Mouse (Mus musculus): ENCODE measurements around the gene Bnip3. TPM values are rescaled to one million over a fixed set of nuclear protein-coding genes. Genes with fewer than 3 reads are reported as not detected.

The Bnip3 gene
- polyA plus RNA-seq, 1 experiment from 2014 or later = 113 TPM

- peak overlapping the region; percentile 76 for H3K4me2 ChIP-seq (replicated peaks; ENCODE audit: low read depth)
- H3K27ac ChIP-seq (replicated peaks) = peak overlapping the region; percentile 49; the same call in 1 of the 2 replicates
- peak overlapping the region; percentile 36 for H3K9ac ChIP-seq (ENCODE audit: low read length)
- no peaks in the 10 kb centered on the region for H3K9me3 ChIP-seq (ENCODE audit: control insufficient read depth, low read length)
- peaks cover 8% of the 10 kb centered on the region; the same call in 1 of the 2 replicates for H3K4me1 ChIP-seq (replicated peaks; ENCODE audit: control insufficient read depth, insufficient read depth)
- TF ChIP-seq CTCF (IDR thresholded peaks at IDR 0.05; ENCODE audit: low read depth) = no peak
- TF ChIP-seq EP300 (optimal IDR thresholded peaks at IDR 0.05) = no peak
- DNase-seq (ENCODE audit: low spot score) (no peak), ATAC-seq (ENCODE audit: low FRiP score, low TSS enrichment) (no peak)
- no peaks in the 10 kb centered on the region for H3K27me3 ChIP-seq (ENCODE audit: control insufficient read depth, insufficient read depth, low read length)
- H3K4me3 ChIP-seq (ENCODE audit: low read depth, low read length) = peak overlapping the region; percentile 97
- WGBS = 32% methylated on average over 8 of the region's 8 CpGs
- no peaks in the 10 kb centered on the region for H3K36me3 ChIP-seq (ENCODE audit: control insufficient read depth, insufficient read depth, low read length)
Measured at GRCm38 (mm10) chr7:138845111-138845510, 64.2 kb downstream of the Bnip3 start.

DNA sequence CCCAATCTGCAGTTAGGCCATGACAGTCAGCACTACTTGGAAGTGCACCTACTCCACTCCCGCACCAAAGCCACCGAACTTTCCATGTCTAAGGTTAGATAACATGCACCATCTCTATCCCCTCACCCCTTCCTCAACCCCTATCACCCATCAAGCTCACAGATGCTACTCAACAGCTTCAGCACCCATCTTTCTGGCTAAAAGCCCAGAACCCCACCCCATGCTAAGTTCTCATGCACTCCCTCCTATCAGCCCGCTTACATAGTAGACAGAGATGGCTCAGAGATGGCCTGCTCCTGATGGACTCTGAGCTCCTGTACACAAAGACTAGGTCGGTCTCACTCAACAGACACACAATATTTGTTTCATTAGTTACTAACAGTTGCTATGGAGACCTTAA, 65.9 kb downstream of the Bnip3 start:
- peaks cover 6% of the 10 kb centered on the region; the same call in 1 of the 2 replicates for H3K4me1 ChIP-seq (replicated peaks; ENCODE audit: control insufficient read depth, insufficient read depth)
- WGBS = 84% methylated on average over 4 of the region's 4 CpGs
- H3K9me3 ChIP-seq (ENCODE audit: control insufficient read depth, low read length) = no peaks in the 10 kb centered on the region
- H3K27ac ChIP-seq (replicated peaks) = no peak overlapping the region
- no peaks in the 10 kb centered on the region for H3K27me3 ChIP-seq (ENCODE audit: control insufficient read depth, insufficient read depth, low read length)
- TF ChIP-seq EP300 (optimal IDR thresholded peaks at IDR 0.05) = no peak
- no peak overlapping the region for H3K9ac ChIP-seq (ENCODE audit: low read length)
- DNase-seq (ENCODE audit: low spot score) = no peak
- no peak overlapping the region for H3K4me3 ChIP-seq (ENCODE audit: low read depth, low read length)
- no peak for ATAC-seq (ENCODE audit: low FRiP score, low TSS enrichment)
- no peaks in the 10 kb centered on the region for H3K36me3 ChIP-seq (ENCODE audit: control insufficient read depth, insufficient read depth, low read length)
- H3K4me2 ChIP-seq (replicated peaks; ENCODE audit: low read depth) = no peak overlapping the region

GRCm38 (mm10) chr7:138841436-138842151, 67.7 kb downstream of the Bnip3 start:
- 86% methylated on average over 3 of the region's 3 CpGs for WGBS
- no peak overlapping the region for H3K4me2 ChIP-seq (replicated peaks; ENCODE audit: low read depth)

More at GRCm38 (mm10) chr7:138841436-138842151, 67.7 kb downstream of the Bnip3 start:
- ATAC-seq (ENCODE audit: low FRiP score, low TSS enrichment) = no peak
- peaks cover 6% of the 10 kb centered on the region; the same call in 1 of the 2 replicates for H3K4me1 ChIP-seq (replicated peaks; ENCODE audit: control insufficient read depth, insufficient read depth)
- no peak overlapping the region for H3K9ac ChIP-seq (ENCODE audit: low read length)
- no peaks in the 10 kb centered on the region for H3K36me3 ChIP-seq (ENCODE audit: control insufficient read depth, insufficient read depth, low read length)
- H3K27ac ChIP-seq (replicated peaks) = no peak overlapping the region
- no peaks in the 10 kb centered on the region for H3K9me3 ChIP-seq (ENCODE audit: control insufficient read depth, low read length)
- TF ChIP-seq CTCF (IDR thresholded peaks at IDR 0.05; ENCODE audit: low read depth) (peak; percentile 31; the same call in 1 of the 2 replicates), EP300 (optimal IDR thresholded peaks at IDR 0.05) (no peak)
- DNase-seq (ENCODE audit: low spot score) = no peak
- no peaks in the 10 kb centered on the region for H3K27me3 ChIP-seq (ENCODE audit: control insufficient read depth, insufficient read depth, low read length)
- no peak overlapping the region for H3K4me3 ChIP-seq (ENCODE audit: low read depth, low read length)

Other genes starting within 250 kb of the Bnip3 start
- gene Ppp2r2d, start 63.4 kb downstream of the Bnip3 start, polyA plus RNA-seq (2015; fragmentation: Nextera tagmentation; extraction: Ambion mirVana) = 25.4 and 27.8 TPM in 2 replicates
- 9.4 and 10.0 TPM in 2 replicates for gene Mapk1ip1, start 63.2 kb downstream of the Bnip3 start, polyA plus RNA-seq (2015; fragmentation: Nextera tagmentation; extraction: Ambion mirVana)
- 0.13 and 0.17 TPM in 2 replicates for gene Jakmip3, start 31.2 kb upstream of the Bnip3 start, polyA plus RNA-seq (2015; fragmentation: Nextera tagmentation; extraction: Ambion mirVana)
- gene Dpysl4, start 176.5 kb upstream of the Bnip3 start, polyA plus RNA-seq (2015; fragmentation: Nextera tagmentation; extraction: Ambion mirVana) = 4.8 and 5.1 TPM in 2 replicates

Data from stomach, postnatal 0 days (tissue).